Mouse (Mus musculus) kidney, postnatal 0 days (tissue): ENCODE data around the gene Igsf9. TPM values are rescaled to one million over a fixed set of nuclear protein-coding genes. Genes with fewer than 3 reads are reported as not detected.

Source experiments
- ATAC-seq: fragments of 200-750 bp; cut with Nextera tagmentation; replicated peaks from 2 replicates; pipeline ENCODE4 v1.8.0; 2017; ENCODE audit warnings: low read depth, moderate number of reproducible peaks, moderate TSS enrichment, moderate library complexity; ENCODE audit not compliant: low FRiP score
- DNase-seq: peaks from one replicate; pipeline ENCODE4 v3.0.0-alpha.2; 2016; ENCODE audit warnings: low spot score
- H3K27ac ChIP-seq: fragments of 300-500 bp; sonication (generic); 2 replicates; pipeline ENCODE4 v1.5.1; 2014; ENCODE audit warnings: mild to moderate bottlenecking
- H3K27me3 ChIP-seq: fragments of 300-500 bp; sonication (generic); 2 replicates; pipeline ENCODE4 v1.6.1; 2014; ENCODE audit warnings: low read length, mixed read lengths; ENCODE audit not compliant: insufficient read depth
- H3K36me3 ChIP-seq: fragments of 300-500 bp; sonication (generic); 2 replicates; pipeline ENCODE4 v1.6.1; 2014; ENCODE audit warnings: low read length, mixed read lengths; ENCODE audit not compliant: insufficient read depth
- H3K4me1 ChIP-seq: fragments of 300-500 bp; sonication (generic); replicated peaks from 2 replicates; pipeline ENCODE4 v1.6.1; 2014; ENCODE audit warnings: antibody characterized with exemption, low read length, mixed read lengths; ENCODE audit not compliant: insufficient read depth
- H3K4me2 ChIP-seq: fragments of 300-500 bp; sonication (generic); 2 replicates; pipeline ENCODE4 v1.6.1; 2014; ENCODE audit warnings: mild to moderate bottlenecking, low read length, moderate library complexity, mixed read lengths
- H3K4me3 ChIP-seq: fragments of 300-500 bp; sonication (generic); replicated peaks from 2 replicates; pipeline ENCODE4 v1.5.1; 2014; ENCODE audit warnings: low read depth, low read length
- H3K9ac ChIP-seq: fragments of 300-500 bp; sonication (generic); 2 replicates; pipeline ENCODE4 v1.6.1; 2014; ENCODE audit warnings: low read depth, low read length
- H3K9me3 ChIP-seq: fragments of 300-500 bp; sonication (generic); replicated peaks from 2 replicates; pipeline ENCODE4 v1.6.1; 2016; ENCODE audit warnings: low read length, inconsistent platforms, mixed read lengths
- CTCF ChIP-seq: IDR thresholded peaks from 2 replicates; pipeline ENCODE4 v1.5.1; 2016; ENCODE audit warnings: antibody characterized with exemption, low read depth, mild to moderate bottlenecking, moderate library complexity
- WGBS: fragments of 180-500 bp; shearing (Covaris S2); extraction: QIAGEN DNeasy Blood & Tissue Kit; methylation state at CpG from one replicate; pipeline ENCODE4 v1.1.7; 2014; 5-methylcytosine and 5-hydroxymethylcytosine counted together
- polyA plus RNA-seq: library from polyadenylated mRNA; unstranded; fragments of >200 nt; fragmentation: Nextera tagmentation; extraction: Ambion mirVana; gene quantifications from 2 replicates; pipeline ENCODE4 v1.2.1, GENCODE M21; 2015

The Igsf9 gene
- polyA plus RNA-seq, 1 experiment from 2014 or later: 12.5 TPM

- no peak for TF ChIP-seq CTCF
- no peak for ATAC-seq
- H3K4me2 ChIP-seq: peak overlapping the region; percentile 25; the same call in 1 of the 2 replicates
- H3K4me3 ChIP-seq: no peak overlapping the region
- H3K36me3 ChIP-seq: peaks cover 20% of the 10 kb centered on the region
- H3K9ac ChIP-seq: no peak overlapping the region
- peak overlapping the region; percentile 47; the same call in 1 of the 2 replicates for H3K27ac ChIP-seq
- H3K27me3 ChIP-seq: no peaks in the 10 kb centered on the region
- no peak for DNase-seq
- no peaks in the 10 kb centered on the region for H3K9me3 ChIP-seq
- WGBS: 36% methylated on average over 8 of the region's 8 CpGs
- peaks cover 21% of the 10 kb centered on the region for H3K4me1 ChIP-seq
Observed at GRCm38 (mm10) chr1:172509983-172510382, 28.4 kb downstream of the Igsf9 start.

GRCm38 (mm10) chr1:172510421-172510972, 28.9 kb downstream of the Igsf9 start:
- 19% methylated on average over 13 of the region's 13 CpGs for WGBS
- H3K4me2 ChIP-seq: peak overlapping the region; percentile 25; the same call in 1 of the 2 replicates

GRCm38 (mm10) chr1:172512962-172513361, 31.4 kb downstream of the Igsf9 start:
- no peak overlapping the region for H3K4me3 ChIP-seq
- ATAC-seq: 0 out of 2 replicates have a peak, but pooled peaks have one; percentile 40
- TF ChIP-seq CTCF: peak; percentile 62

More at GRCm38 (mm10) chr1:172510421-172510972, 28.9 kb downstream of the Igsf9 start:
- Histone ChIP-seq H3K36me3 (peaks cover 15% of the 10 kb centered on the region), H3K9ac (no peak overlapping the region), H3K9me3 (no peaks in the 10 kb centered on the region), H3K27me3 (no peaks in the 10 kb centered on the region), H3K4me1 (peaks cover 26% of the 10 kb centered on the region), H3K27ac (0 out of 2 replicates have a peak overlapping the region, but pooled peaks have one; percentile 47), H3K4me3 (no peak overlapping the region)
- TF ChIP-seq CTCF: no peak
- peak; percentile 87 for ATAC-seq
- peak; percentile 42 for DNase-seq

GRCm38 (mm10) chr1:172513525-172514212, 32.1 kb downstream of the Igsf9 start:
- peak; percentile 62 for DNase-seq
- H3K27ac ChIP-seq: peak overlapping the region; percentile 86
- TF ChIP-seq CTCF: no peak
- no peaks in the 10 kb centered on the region for H3K27me3 ChIP-seq
- 0 out of 2 replicates have a peak overlapping the region, but pooled peaks have one; percentile 15 for H3K4me2 ChIP-seq
- no peaks in the 10 kb centered on the region for H3K36me3 ChIP-seq
- peaks cover 26% of the 10 kb centered on the region for H3K4me1 ChIP-seq
- H3K4me3 ChIP-seq: no peak overlapping the region
- WGBS: 65% methylated on average over 17 of the region's 17 CpGs
- no peaks in the 10 kb centered on the region for H3K9me3 ChIP-seq
- H3K9ac ChIP-seq: peak overlapping the region; percentile 32; the same call in 1 of the 2 replicates
- ATAC-seq: no peak

More at GRCm38 (mm10) chr1:172512962-172513361, 31.4 kb downstream of the Igsf9 start:
- DNase-seq: peak; percentile 86
- H3K27me3 ChIP-seq: no peaks in the 10 kb centered on the region
- H3K9ac ChIP-seq: peak overlapping the region; percentile 32; the same call in 1 of the 2 replicates
- H3K9me3 ChIP-seq: no peaks in the 10 kb centered on the region
- peak overlapping the region; percentile 86 for H3K27ac ChIP-seq
- peaks cover 26% of the 10 kb centered on the region for H3K4me1 ChIP-seq
- 27% methylated on average over 13 of the region's 13 CpGs for WGBS
- 0 out of 2 replicates have a peak, but pooled peaks cover 3% of the 10 kb centered on the region for H3K36me3 ChIP-seq
- H3K4me2 ChIP-seq: peak overlapping the region; percentile 15; the same call in 1 of the 2 replicates

- 73% methylated on average over 4 of the region's 4 CpGs for WGBS
- no peak overlapping the region for H3K4me3 ChIP-seq
- peak overlapping the region; percentile 86 for H3K27ac ChIP-seq
- TF ChIP-seq CTCF: no peak
- DNase-seq (no peak), ATAC-seq (no peak)
- H3K4me1 ChIP-seq: peaks cover 26% of the 10 kb centered on the region
- no peaks in the 10 kb centered on the region for H3K9me3 ChIP-seq
- H3K27me3 ChIP-seq: no peaks in the 10 kb centered on the region
- H3K9ac ChIP-seq: no peak overlapping the region
- H3K36me3 ChIP-seq: no peaks in the 10 kb centered on the region
- H3K4me2 ChIP-seq: no peak overlapping the region
Observed at GRCm38 (mm10) chr1:172514213-172514529, 32.6 kb downstream of the Igsf9 start.

- no peak overlapping the region for H3K4me3 ChIP-seq
- no peak for ATAC-seq
- 57% methylated on average over 7 of the region's 7 CpGs for WGBS
Observed at GRCm38 (mm10) chr1:172514551-172515268, 33.1 kb downstream of the Igsf9 start.

More at GRCm38 (mm10) chr1:172514551-172515268, 33.1 kb downstream of the Igsf9 start:
- TF ChIP-seq CTCF: no peak
- peak; percentile 50 for DNase-seq
- H3K36me3 ChIP-seq: no peaks in the 10 kb centered on the region
- H3K27me3 ChIP-seq: no peaks in the 10 kb centered on the region
- H3K4me2 ChIP-seq: no peak overlapping the region
- H3K27ac ChIP-seq: peak overlapping the region; percentile 86
- peaks cover 26% of the 10 kb centered on the region for H3K4me1 ChIP-seq
- H3K9ac ChIP-seq: no peak overlapping the region
- no peaks in the 10 kb centered on the region for H3K9me3 ChIP-seq
